Mouse (Mus musculus): ENCODE data around the gene Pon1.
"Not testable (repeated sequence)": the region's sequence is repeated elsewhere in the genome, so short reads cannot be mapped to it uniquely, and the experiment has no call there.

The Pon1 gene

DNA sequence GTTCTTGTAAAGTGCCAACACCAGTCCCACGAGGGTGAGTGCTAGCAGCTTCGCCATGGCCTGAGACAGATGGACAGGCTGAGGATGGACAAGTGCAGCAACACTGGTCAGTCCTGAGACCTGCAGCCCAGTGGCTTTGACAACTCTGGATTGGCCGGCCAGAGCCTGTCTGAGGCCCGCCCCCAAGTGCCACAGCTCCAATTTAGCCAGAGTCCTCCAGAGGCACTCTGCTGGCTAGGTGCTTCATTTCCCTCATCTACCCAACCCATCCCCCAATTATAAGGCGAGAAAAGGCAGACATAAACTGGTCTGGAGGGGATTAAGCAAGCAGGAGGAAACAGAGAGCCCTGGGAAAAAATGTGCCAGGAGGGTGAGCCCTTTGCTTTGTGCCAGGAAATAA is at the start of gene Pon1:
Gene Pon1, minus strand, starts transcription at position 254 of the 400 bp plus-strand sequence.
- DNase-seq, result no peak

DNA sequence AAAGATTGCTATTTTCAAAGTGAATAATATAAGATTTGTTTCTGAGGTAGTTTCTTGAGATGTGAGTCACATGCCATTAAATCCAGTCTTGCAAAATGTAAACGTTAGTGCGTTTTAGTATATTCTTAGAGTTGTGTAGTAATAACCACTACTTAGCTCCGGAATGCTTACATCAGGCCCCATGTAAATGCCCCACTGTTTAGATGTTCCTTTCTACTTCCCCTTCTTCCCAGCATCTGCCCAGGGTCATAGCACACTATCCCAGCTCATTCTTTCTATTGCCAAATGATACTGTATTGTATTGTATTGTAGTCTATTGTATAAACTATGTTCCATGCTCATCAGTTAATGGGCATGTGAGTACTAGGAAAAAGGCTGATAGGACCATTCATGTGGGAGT is 45.1 kb upstream of the Pon1 start:
- no peak for DNase-seq

GRCm38 (mm10) chr6:5237510-5237909 is 43.8 kb upstream of the Pon1 start:
- DNase-seq, result peak; percentile 44

GRCm38 (mm10) chr6:5236843-5237371 is 43.2 kb upstream of the Pon1 start:
- DNase-seq, result no peak

DNA sequence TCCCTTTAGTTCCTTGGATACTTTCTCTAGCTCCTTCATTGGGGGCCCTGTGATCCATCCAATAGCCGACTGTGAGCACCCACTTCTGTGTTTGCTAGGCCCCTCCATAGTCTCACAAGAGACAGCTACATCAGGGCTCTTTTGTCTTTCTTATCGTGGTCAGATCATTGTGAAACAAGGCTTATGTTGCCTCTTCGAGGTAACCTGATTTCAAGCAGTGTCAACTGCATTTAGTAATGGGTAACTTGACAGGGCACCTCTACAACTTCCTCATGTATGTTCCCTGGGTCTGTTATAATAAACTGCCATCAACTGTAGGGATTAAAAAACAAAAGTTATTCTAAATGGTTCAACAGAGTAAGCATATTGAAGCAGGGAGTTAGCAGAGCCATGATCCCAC is 40.8 kb upstream of the Pon1 start:
- no peak for DNase-seq

- DNase-seq, result no peak
Measured at GRCm38 (mm10) chr6:5233812-5234211, 40.1 kb upstream of the Pon1 start.

DNA sequence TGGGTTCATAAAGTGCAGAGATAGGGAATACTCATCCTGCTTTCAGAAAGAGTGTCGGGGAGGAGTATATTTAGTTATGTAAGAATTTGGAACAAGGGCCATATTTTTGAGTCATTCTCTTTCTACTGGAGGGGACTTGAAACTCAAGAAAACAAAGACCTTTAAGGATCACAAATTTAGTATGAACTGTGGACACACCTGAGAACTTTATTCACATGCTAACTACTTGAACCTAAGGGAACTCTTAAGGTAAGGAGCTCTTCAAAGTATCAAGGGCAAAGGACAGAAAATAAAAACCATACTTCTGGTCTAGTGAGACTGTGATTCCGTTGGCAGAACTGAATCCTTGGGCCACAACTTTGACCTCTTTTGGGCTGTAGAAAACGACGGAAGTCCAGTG is 38.3 kb upstream of the Pon1 start:
- no peak for DNase-seq

DNA sequence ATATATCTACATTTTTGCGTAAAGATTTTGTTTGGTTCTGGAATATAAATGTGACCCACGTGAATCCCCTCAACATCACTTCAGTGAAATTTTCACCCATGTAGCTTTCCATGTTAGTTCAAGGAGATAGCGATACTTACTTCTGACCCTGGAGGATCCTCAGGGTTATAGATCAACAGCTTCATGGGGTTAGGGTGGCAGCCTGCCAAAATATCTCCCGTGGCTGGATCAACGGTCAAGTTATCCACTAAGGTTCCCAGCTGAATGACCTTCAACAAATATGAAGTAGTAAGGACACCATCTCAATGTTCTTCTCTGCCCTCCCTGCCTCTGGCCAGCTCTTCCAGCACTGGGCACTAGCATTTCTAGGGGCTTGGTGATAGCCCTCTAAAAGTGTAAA is 36.5 kb upstream of the Pon1 start:
- DNase-seq, result no peak

DNA sequence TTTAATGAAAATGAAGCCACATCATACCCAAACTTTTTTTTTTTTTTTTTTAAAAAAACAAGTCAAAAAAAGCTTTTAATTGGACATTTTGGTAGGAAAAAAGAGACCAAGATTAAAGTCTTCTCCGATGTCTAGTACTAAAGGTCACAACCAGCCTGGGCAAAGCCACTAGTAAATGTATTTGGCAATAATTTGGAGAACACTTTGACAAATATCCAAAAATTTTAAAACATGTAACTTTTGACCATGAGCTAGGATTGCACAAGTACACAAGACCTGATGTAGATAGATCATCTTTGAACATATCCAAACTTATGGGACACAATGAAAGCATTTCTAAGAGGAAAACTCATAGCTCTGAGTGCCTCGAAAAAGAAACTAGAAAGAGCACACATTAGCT is 29.8 kb upstream of the Pon1 start:
- not testable (repeated sequence) for DNase-seq

DNA sequence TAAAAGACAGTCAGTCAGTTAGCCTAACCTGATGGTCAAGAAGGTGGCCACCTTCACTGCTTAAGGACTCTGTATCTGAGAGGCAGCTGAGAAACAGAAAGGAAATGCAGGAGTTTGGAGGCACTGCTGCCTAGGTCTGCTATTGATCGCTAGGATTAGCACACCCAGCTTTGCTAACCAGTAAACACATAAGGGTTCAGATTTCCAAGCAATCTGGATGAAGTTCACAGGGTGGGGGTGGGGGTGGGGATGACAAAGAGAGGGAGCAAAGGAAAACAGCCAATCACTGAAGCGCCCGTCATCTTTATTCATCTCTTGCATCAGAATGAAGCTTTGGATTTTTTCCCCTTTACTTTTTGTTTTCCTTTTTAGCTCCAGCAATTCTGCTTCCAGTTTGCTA is 28.3 kb upstream of the Pon1 start:
- no peak for DNase-seq

- DNase-seq, result no peak
Measured at GRCm38 (mm10) chr6:5218190-5218589, 24.4 kb upstream of the Pon1 start.

DNA sequence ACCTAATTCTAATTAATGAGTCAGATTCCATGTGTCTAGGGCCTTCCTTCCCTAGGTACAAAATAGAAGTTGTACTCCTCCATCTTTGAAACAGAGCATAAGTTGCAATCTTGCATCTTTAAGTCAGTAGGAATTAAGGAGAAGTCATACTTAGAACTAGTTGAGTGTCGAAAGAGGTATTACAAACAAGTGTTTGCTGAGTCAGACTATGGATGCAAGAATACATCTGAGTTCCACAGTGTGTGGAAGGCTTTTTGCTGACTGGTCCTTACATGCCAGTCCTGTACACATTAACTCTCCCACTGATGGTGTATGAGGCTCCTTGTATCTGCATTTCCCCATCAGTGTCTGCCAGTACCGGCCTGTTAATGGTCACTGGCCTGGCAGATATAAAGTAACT is 14.1 kb upstream of the Pon1 start:
- no peak for DNase-seq

GRCm38 (mm10) chr6:5199916-5200315 is 6.2 kb upstream of the Pon1 start:
- peak; percentile 51 for DNase-seq

DNA sequence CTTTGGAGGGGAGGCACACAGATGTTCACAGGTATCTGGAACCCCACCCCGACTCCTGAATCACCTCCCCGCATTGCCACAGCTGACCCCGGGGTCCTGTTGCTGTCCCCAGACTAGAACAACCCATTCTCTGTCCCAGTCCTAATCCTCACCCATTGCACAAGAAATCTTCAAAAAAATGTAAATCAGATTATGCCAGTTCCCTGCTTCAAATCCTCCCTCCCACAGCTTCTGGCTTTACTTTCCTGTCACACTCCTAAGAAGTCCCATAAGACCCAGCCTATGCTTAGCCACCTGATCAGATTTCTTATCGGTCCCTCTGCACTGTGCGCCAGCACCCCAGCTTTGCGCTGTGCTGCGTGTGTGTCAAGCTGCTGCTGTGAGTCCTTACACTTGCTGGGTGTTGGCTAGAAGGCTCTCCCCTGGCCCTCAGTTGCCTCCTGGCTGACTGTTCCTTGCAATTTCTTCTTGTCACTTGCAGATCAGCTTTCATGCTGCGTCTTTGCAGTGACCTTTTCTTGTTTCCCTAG is 5.7 kb upstream of the Pon1 start:
- DNase-seq, result no peak

DNA sequence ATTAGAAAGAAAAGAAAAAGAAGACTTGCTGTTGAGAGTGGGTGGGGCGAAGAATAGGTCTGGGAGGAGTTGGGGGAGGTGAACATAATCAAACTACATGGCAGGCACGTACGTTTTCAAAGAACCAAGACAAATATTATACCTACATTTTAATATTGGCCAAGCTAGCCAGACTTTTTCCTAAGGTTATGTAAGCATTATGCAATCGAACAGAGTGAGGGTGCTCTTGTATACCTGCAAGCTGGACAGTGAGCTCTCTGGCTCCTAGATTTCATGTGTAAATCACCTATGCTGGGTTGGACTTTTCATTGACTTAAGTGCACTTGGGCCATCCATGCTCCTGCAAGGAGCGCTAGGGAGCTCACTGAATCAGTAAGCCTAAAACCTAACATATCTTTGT is 4.8 kb upstream of the Pon1 start:
- DNase-seq, result no peak

DNA sequence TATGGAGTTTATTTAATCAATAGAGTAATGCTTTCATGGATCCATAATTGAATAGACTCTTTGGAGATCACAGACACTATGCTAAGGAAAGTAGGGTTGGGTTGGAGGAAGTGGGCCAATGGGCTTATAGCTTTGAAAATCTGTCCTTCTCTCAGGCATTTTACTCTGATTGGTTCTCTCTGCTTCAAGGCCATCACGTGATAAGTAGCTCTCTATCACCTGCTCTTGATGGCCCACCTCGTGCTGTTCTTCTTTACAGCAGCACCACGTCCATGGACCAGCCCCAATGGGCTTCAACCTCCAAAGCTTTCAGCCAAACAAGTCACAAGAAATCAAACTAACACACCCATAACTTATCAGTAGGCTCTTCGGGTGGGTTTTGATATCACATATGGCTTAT is 3.0 kb downstream of the Pon1 start:
- no peak for DNase-seq

- peak; percentile 74 for DNase-seq
Measured at GRCm38 (mm10) chr6:5189507-5189906, 4.2 kb downstream of the Pon1 start.

- no peak for DNase-seq
Measured at GRCm38 (mm10) chr6:5188938-5189337, 4.8 kb downstream of the Pon1 start.

GRCm38 (mm10) chr6:5188036-5188435 is 5.7 kb downstream of the Pon1 start:
- DNase-seq, result no peak

DNA sequence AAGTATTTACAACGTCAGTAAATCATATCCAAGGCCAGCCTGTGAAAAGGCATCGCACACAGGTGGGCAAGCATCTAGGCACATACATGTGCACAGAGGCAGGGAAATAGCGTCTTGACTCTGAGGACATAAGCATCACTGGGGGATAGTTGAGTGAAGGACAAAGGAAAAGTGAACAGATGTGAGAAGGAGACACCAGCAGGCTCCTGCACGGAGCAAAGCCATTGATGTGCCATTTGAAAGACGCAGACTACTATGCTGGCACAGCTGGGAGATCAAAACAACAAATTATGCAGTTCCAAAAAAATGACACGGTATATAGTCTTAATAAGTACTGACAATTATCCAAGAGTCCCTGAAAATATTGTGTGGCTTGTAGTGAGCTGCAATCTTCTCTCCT is 6.2 kb downstream of the Pon1 start:
- DNase-seq, result no peak

- no peak for DNase-seq
Measured at GRCm38 (mm10) chr6:5186229-5186950, 7.4 kb downstream of the Pon1 start.

DNA sequence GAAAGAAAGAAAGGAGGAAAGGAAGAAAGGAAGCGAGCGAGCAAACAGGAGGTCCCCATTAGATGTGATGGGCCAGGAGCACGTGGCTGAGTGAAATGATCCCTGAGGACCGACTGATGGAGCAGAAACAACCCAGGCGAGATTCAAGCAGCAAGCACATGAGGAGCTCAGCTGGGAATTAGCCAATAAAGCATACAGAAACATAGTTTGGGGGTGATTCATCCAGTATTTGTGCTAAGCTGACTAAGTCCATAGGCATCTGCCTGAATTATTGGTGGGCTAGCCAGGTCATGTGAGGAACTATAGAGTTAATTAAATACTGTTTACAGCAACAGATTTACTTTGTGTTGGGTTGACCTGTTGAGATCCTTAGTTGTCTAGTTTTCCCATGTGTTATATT is 13.1 kb downstream of the Pon1 start:
- no peak for DNase-seq

- no peak for DNase-seq
Measured at GRCm38 (mm10) chr6:5179189-5179588, 14.6 kb downstream of the Pon1 start.

DNA sequence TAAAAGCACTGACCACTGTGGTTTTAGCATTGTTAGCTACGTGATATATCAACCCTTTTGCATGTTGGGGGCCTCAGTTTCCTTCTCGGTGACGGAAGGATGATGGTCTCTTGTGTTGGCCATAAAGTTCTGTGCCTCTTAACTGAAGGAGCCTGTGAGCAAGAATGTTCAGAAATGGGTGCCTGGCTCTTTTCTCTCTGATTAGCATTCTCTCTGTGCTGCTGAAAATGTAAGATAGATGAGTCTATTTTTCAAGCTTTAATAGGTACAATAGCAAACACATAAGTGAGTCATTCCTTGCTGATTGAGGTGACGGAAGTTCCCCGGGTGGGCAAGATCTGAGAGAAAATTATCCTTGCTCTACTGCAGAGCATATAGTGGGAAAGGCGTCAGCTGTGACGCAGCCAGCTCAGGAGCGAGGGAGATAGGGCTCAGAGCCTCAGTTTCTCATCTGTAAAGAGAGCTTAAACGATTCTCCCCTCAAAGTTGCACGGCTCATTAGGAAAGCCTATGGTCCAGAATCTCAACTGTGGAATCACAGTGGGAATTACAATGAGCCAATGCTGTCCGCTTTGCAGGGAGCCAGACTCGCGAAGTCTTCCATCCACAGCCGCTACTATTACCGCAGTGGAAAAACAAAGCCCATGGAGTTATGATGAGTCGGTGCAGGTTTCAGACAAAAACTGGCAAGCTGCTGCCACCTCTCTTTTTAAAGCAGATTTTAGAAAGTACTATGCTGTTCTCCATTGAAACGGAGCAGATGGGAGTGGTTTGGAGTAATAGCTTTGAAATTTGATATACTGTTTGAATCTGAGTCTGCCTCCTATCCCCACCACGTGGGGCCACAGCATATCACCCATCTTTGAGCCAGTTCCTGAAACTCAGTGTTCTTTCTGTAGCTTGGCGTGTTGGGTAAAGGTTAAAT is 15.5 kb downstream of the Pon1 start:
- DNase-seq, result no peak
